Mouse (Mus musculus) heart, embryonic 14.5 days (tissue): Measurements from ENCODE around the gene Spsb4. TPM values are rescaled to one million over a fixed set of nuclear protein-coding genes. Genes with fewer than 3 reads are reported as not detected.

Experiments used
- ATAC-seq: fragments of 200-750 bp; cut with Nextera tagmentation; 2 replicates; pipeline ENCODE4 v1.8.0; 2017; ENCODE audit warnings: low read depth, moderate TSS enrichment; ENCODE audit not compliant: insufficient number of reproducible peaks, insufficient read depth, low FRiP score
- H3K27ac ChIP-seq, 2 experiments: fragments of 200-500 bp in 1 of 2; fragments of 300-500 bp in 1 of 2; sonication (generic) in 1 of 2; replicated peaks in 1 of 2; 2 replicates each; pipeline ENCODE4 v1.5.1; 2012 to 2014; ENCODE audit warnings: low read depth in 2 of 2, low read length in 2 of 2, control low read depth in 1 of 2, mild to moderate bottlenecking in 1 of 2, mixed read lengths in 1 of 2; ENCODE audit not compliant: control insufficient read depth in 1 of 2, insufficient read depth in 1 of 2
- H3K27me3 ChIP-seq: fragments of 300-500 bp; sonication (generic); 2 replicates; pipeline ENCODE4 v1.6.1; 2014; ENCODE audit warnings: mild to moderate bottlenecking, low read length, control low read depth; ENCODE audit not compliant: control insufficient read depth, insufficient read depth
- H3K36me3 ChIP-seq: fragments of 300-500 bp; sonication (generic); 2 replicates; pipeline ENCODE4 v1.6.1; 2014; ENCODE audit warnings: mild to moderate bottlenecking, control low read depth, low read length, mixed read lengths; ENCODE audit not compliant: control insufficient read depth, insufficient read depth
- H3K4me1 ChIP-seq, 2 experiments: fragments of 200-500 bp in 1 of 2; fragments of 300-500 bp in 1 of 2; sonication (generic) in 1 of 2; 2 replicates each; pipeline ENCODE4 v1.6.1; 2012 to 2014; ENCODE audit warnings: low read length in 2 of 2, control low read depth in 1 of 2, mixed read lengths in 1 of 2; ENCODE audit not compliant: control insufficient read depth in 2 of 2, insufficient read depth in 2 of 2
- H3K4me2 ChIP-seq: fragments of 300-500 bp; sonication (generic); 2 replicates; pipeline ENCODE4 v1.6.1; 2014; ENCODE audit warnings: mild to moderate bottlenecking, low read length
- H3K4me3 ChIP-seq, 2 experiments: fragments of 200-500 bp in 1 of 2; fragments of 300-500 bp in 1 of 2; sonication (generic) in 1 of 2; 2 replicates each; pipeline ENCODE4 v1.5.1; 2012 to 2014; ENCODE audit warnings: low read length in 2 of 2, mild to moderate bottlenecking in 2 of 2, control low read depth in 1 of 2, low read depth in 1 of 2, moderate library complexity in 1 of 2; ENCODE audit not compliant: control insufficient read depth in 1 of 2, insufficient read depth in 1 of 2
- H3K9ac ChIP-seq: fragments of 300-500 bp; sonication (generic); 2 replicates; pipeline ENCODE4 v1.6.1; 2014; ENCODE audit warnings: mild to moderate bottlenecking, low read length
- H3K9me3 ChIP-seq: fragments of 300-500 bp; sonication (generic); 2 replicates; pipeline ENCODE4 v1.6.1; 2016; ENCODE audit warnings: low read length, control low read depth; ENCODE audit not compliant: control insufficient read depth
- WGBS: fragments of 180-500 bp; shearing (Covaris S2); extraction: QIAGEN DNeasy Blood & Tissue Kit; methylation state at CpG from one replicate; pipeline ENCODE4 v1.1.7; 2014; 5-methylcytosine and 5-hydroxymethylcytosine counted together
- polyA plus RNA-seq: library from polyadenylated mRNA; unstranded; fragments of >200 nt; fragmentation: Nextera tagmentation; extraction: Ambion mirVana; gene quantifications from 2 replicates; pipeline ENCODE4 v1.2.1, GENCODE M21; 2014

Gene Spsb4
- polyA plus RNA-seq = 41.9 and 46.3 TPM in 2 replicates

DNA sequence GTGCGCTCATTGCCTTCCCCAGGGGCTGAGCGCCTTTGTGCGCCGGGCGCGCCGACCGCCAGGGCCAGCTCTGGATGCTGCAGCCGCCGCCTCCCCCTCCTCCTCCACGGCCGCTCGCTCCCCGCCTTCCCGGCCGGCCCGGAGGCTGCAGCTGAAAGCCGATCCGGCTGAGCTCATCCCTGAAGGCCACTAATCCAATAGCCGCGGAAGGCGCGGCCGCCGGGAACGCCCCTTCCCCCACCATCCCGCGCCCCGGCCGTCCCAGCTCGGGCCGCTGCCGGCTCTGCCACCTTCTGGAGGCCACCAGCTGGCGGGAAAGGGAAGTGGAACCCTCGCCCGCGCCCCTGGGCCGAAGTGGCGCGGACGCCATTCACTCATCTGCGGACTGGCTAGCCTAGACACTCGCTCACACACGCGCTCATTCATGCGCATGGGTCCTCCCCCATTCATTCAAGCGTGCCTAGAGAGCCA lies at the start of gene Spsb4:
TSS of gene Spsb4 (minus strand) at position 167 of the 471 bp plus-strand sequence.
- Histone ChIP-seq H3K4me3 (peak within 1 kb of the TSS; percentile 58 to 80), H3K4me2 (peak within 1 kb of the TSS; percentile 75), H3K27me3 (peaks cover 4% of the 10 kb centered on the region; the same call in 1 of the 2 replicates), H3K4me1 (peaks cover 12 to 31% of the 10 kb centered on the region in 2 experiments), H3K36me3 (no peaks in the 10 kb centered on the region), H3K27ac (peak within 1 kb of the TSS; percentile 92 to 93), H3K9me3 (no peaks in the 10 kb centered on the region), H3K9ac (peak within 1 kb of the TSS; percentile 82)
- peak; percentile 88 for ATAC-seq
- 0% methylated on average over 47 of the region's 47 CpGs for WGBS

DNA sequence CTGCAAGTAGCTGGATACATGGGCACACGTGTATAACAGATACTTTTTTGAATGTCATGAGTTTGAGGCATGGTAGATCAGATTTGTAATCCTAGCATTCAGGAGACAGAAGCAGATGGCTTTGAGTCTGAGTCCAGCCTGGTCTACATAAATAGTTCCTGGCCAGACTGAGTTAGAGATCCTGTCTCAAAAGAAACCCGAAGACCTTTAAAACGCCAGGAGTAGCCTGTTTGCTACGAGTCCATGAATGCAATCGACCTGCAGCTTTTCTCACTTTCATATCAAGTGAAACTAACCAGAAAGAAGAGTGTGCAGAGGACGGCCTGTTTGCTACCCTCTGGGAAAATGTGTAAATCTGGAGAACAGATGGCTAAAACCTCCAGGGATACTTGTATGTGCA lies 49.1 kb upstream of the Spsb4 start:
- H3K36me3 ChIP-seq = peaks cover 33% of the 10 kb centered on the region
- H3K4me2 ChIP-seq = no peak overlapping the region
- H3K9me3 ChIP-seq = no peaks in the 10 kb centered on the region
- no peaks in the 10 kb centered on the region for H3K4me1 ChIP-seq
- no peak for ATAC-seq
- no peak overlapping the region for H3K4me3 ChIP-seq
- H3K27me3 ChIP-seq = no peaks in the 10 kb centered on the region
- no peak overlapping the region for H3K9ac ChIP-seq
- 88% methylated on average over 6 of the region's 6 CpGs for WGBS
- H3K27ac ChIP-seq = no peak overlapping the region

DNA sequence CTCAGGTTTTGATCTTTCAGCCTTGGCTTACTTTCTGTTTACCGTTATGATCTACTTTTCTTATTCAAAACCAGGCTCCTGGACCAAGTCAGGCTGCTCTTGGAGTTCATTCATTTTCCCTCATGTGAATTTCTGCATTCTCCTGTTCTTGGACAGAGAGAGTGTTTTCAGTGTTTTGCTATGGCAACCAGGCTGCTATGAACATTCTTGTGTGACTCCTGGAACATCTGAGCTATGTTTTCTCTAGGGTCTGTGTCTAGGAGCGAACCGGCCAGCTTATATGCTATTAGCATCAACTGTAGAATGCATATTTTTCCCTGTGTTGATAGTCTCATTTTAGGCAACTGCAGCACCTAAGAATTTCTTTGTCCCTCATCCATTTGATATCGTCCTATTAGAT lies 47.2 kb upstream of the Spsb4 start:
- no peak overlapping the region for H3K4me3 ChIP-seq
- H3K36me3 ChIP-seq = peaks cover 20% of the 10 kb centered on the region
- 75% methylated on average over 4 of the region's 4 CpGs for WGBS
- no peak overlapping the region for H3K27ac ChIP-seq
- H3K9me3 ChIP-seq = no peaks in the 10 kb centered on the region
- H3K4me2 ChIP-seq = no peak overlapping the region
- no peaks in the 10 kb centered on the region for H3K27me3 ChIP-seq
- peaks cover 0 to 2% of the 10 kb centered on the region in 2 experiments; a peak in 1 of 4 replicates for H3K4me1 ChIP-seq
- no peak overlapping the region for H3K9ac ChIP-seq
- ATAC-seq = no peak

DNA sequence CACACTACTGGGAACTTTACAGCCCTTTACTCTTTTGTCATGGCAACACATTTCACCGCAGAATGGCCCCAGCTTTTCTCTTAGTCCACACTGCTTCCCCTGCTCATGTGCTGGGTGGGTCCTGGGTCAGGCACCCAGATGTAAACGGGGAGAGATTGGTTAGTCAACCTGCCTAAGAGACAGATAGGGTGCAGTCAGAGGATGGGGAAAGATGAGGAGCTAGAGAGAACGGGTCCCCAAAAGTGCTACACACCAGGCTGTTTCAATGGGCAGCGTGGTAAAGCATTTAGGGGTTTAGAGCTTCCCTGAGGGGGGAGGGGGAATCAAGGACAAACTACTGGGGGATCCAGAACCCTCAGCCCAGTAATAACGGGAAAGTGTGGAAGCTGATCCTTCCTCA lies 46.6 kb upstream of the Spsb4 start:
- Histone ChIP-seq H3K9ac (no peak overlapping the region), H3K27ac (no peak overlapping the region), H3K27me3 (no peaks in the 10 kb centered on the region), H3K4me2 (no peak overlapping the region), H3K4me3 (no peak overlapping the region), H3K9me3 (no peaks in the 10 kb centered on the region), H3K36me3 (peaks cover 16% of the 10 kb centered on the region), H3K4me1 (peaks cover 0 to 3% of the 10 kb centered on the region in 2 experiments; a peak in 1 of 4 replicates)
- ATAC-seq = no peak
- 71% methylated on average over 5 of the region's 5 CpGs for WGBS

DNA sequence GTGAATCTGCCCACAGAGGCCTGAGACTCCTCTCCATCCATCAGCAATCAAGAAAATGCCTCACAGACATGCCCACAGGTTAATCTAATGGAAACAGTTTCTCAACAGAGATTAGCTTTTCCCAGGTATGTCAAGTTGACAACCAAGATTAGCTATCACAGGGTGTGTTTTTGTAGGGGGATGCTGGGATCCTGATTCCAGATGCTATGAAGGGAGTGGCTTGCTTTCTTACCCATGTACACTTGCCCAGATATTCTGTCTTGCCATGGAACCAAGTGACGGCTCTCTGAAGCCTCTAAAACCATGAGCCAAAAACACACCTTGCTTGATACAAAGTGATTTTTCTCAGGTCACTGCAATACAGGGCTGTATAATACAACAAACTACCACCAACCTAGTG lies 45.5 kb upstream of the Spsb4 start:
- ATAC-seq = no peak
- no peaks in the 10 kb centered on the region for H3K27me3 ChIP-seq
- no peaks in the 10 kb centered on the region for H3K9me3 ChIP-seq
- 79% methylated on average over 1 of the region's 1 CpGs for WGBS
- peaks cover 0 to 3% of the 10 kb centered on the region in 2 experiments; a peak in 1 of 4 replicates for H3K4me1 ChIP-seq
- peaks cover 14% of the 10 kb centered on the region for H3K36me3 ChIP-seq
- H3K4me3 ChIP-seq = no peak overlapping the region
- H3K4me2 ChIP-seq = no peak overlapping the region
- H3K9ac ChIP-seq = no peak overlapping the region
- H3K27ac ChIP-seq = no peak overlapping the region

DNA sequence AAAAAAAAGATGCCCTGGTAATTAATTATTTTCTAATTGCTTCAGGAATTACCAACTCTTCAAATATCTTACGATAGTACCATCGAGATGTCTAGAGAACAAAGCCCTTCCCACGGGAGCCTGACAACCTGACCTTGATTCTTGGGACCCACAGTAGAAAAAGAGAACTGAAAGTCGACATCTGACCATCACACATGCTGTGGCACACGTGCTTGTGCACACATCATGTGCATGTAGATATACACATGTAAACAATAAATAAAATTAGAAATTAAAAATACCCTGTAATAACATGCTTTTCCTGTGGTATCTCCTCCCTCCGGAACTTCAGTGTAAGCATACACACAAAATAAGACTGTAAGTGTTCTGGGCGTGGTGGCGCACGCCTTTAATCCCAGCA lies 43.1 kb upstream of the Spsb4 start:
- no peaks in the 10 kb centered on the region for H3K27me3 ChIP-seq
- ATAC-seq = no peak
- no peaks in the 10 kb centered on the region for H3K9me3 ChIP-seq
- peaks cover 3 to 8% of the 10 kb centered on the region in 2 experiments for H3K4me1 ChIP-seq
- H3K4me2 ChIP-seq = no peak overlapping the region
- no peak overlapping the region for H3K27ac ChIP-seq
- no peaks in the 10 kb centered on the region; the same call in 1 of the 2 replicates for H3K36me3 ChIP-seq
- no peak overlapping the region for H3K9ac ChIP-seq
- WGBS = 92% methylated on average over 9 of the region's 9 CpGs
- H3K4me3 ChIP-seq = no peak overlapping the region

DNA sequence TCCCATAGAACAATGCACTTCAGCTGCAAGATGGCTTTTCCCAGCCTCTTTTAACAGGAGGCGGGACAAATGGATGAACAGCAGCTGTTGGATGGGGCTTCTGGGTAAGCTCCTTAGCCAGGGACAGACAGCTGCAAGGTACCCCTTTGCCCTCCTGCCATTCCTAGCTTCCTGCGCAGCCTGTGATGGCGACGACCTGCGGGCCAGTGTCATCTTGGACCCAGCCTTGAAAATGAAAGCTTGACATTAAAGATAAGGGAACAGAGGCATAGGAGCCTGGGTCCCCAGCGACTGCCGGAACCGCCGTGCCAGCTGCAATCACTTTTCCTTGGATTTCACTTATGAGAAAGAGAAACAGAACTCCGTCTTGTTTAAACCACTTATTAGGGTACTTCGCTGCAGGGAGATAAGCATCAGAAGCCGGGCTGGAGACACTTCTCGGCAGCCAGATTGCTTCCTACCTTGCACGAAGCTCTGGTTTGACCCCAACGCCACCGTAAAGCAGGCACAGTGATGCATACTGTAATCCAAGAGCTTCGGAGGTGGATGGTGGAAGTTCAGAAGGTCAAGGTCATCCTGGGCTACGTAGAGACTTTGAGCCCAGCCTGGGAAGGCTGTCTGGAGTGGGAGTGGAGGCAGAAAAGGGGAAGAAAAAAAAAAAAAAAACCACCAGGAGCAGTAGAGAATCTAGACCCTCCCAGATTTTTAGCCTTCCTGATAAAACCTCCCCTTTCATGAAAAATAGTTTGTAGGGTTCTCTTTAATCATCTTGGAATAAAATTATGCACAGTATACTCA lies 38.1 kb upstream of the Spsb4 start:
- 26% methylated on average over 18 of the region's 18 CpGs for WGBS
- Histone ChIP-seq H3K9me3 (no peaks in the 10 kb centered on the region), H3K9ac (peak overlapping the region; percentile 42), H3K27me3 (no peaks in the 10 kb centered on the region), H3K27ac (no peak overlapping the region), H3K4me3 (peak overlapping the region; percentile 18 to 29), H3K4me1 (peaks cover 13 to 17% of the 10 kb centered on the region in 2 experiments), H3K4me2 (peak overlapping the region; percentile 67), H3K36me3 (no peaks in the 10 kb centered on the region)
- ATAC-seq = no peak
